Mouse (Mus musculus) midbrain, embryonic 13.5 days (tissue): Measurements from ENCODE around the gene Sfrp2. TPM values are rescaled to one million over a fixed set of nuclear protein-coding genes. Genes with fewer than 3 reads are reported as not detected.

ENCODE experiments used
- ATAC-seq: fragments of 200-750 bp; cut with Nextera tagmentation; 2 replicates; pipeline ENCODE4 v1.8.0; 2017; ENCODE audit warnings: mild to moderate bottlenecking, moderate TSS enrichment, moderate library complexity
- H3K27ac ChIP-seq: fragments of 300-500 bp; sonication (generic); 2 replicates; pipeline ENCODE4 v1.5.1; 2015; ENCODE audit warnings: inconsistent platforms, mild to moderate bottlenecking, moderate library complexity
- H3K27me3 ChIP-seq: fragments of 300-500 bp; sonication (generic); 2 replicates; pipeline ENCODE4 v1.6.1; 2015; ENCODE audit warnings: mild to moderate bottlenecking, inconsistent platforms
- H3K36me3 ChIP-seq: fragments of 300-500 bp; sonication (generic); 2 replicates; pipeline ENCODE4 v1.6.1; 2015; ENCODE audit warnings: mild to moderate bottlenecking, inconsistent platforms
- H3K4me1 ChIP-seq: fragments of 300-500 bp; sonication (generic); replicated peaks from 2 replicates; pipeline ENCODE4 v1.6.1; 2015; ENCODE audit warnings: inconsistent platforms
- H3K4me2 ChIP-seq: fragments of 300-500 bp; sonication (generic); replicated peaks from 2 replicates; pipeline ENCODE4 v1.6.1; 2015; ENCODE audit warnings: moderate library complexity, mild to moderate bottlenecking, inconsistent platforms
- H3K4me3 ChIP-seq: fragments of 300-500 bp; sonication (generic); replicated peaks from 2 replicates; pipeline ENCODE4 v1.5.1; 2015; ENCODE audit warnings: mild to moderate bottlenecking, inconsistent platforms
- H3K9ac ChIP-seq: fragments of 300-500 bp; sonication (generic); replicated peaks from 2 replicates; pipeline ENCODE4 v1.6.1; 2015; ENCODE audit warnings: mild to moderate bottlenecking, inconsistent platforms
- H3K9me3 ChIP-seq: fragments of 300-500 bp; sonication (generic); 2 replicates; pipeline ENCODE4 v1.6.1; 2016; ENCODE audit warnings: mild to moderate bottlenecking, inconsistent platforms
- WGBS: fragments of 180-500 bp; shearing (Covaris S2); methylation state at CpG from one replicate; pipeline ENCODE4 v1.1.7; 2015; 5-methylcytosine and 5-hydroxymethylcytosine counted together
- polyA plus RNA-seq: library from polyadenylated mRNA; unstranded; fragments of >200 nt; fragmentation: Nextera tagmentation; extraction: Ambion mirVana; gene quantifications from 2 replicates; pipeline ENCODE4 v1.2.1, GENCODE M21; 2015

The Sfrp2 gene
- polyA plus RNA-seq, 1 experiment from 2014 or later, result 35.7 TPM

DNA sequence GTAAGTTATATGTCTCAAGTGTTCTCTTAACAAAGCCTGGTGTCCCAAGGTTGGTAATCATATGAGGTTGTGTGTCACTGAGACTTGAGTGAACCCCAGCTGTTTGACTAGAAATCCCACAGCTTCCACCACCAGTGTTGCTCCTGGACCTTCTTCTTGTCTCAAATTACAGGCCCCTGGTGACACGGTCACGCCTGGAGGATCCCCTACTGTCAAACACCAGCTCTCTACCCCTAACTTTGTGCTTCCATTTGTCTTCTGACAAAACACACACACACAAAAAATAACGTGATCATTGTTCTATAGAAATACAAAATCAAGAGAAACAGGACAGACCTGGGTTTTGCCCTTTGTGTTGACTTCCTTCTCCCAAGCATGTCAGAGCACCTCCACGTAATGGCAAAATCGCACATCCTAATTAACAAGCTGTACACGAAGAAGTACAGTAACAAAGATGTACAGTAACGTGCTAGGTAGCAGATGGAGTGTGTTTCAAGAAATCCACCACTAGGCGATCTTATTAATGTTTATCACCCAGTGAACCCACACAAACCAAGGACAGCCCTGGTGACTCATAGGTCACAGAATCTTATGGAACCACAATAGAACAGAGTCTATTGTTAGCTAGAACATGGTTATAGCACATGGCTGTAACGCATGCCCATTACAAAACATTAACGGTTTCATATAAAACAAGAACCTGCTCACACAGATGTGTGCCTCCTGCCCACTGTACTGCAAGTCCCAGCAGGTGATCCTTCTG lies 15.5 kb downstream of the Sfrp2 start:
- H3K4me2 ChIP-seq, result no peak overlapping the region
- H3K27ac ChIP-seq, result no peak overlapping the region
- H3K9me3 ChIP-seq, result 0 out of 2 replicates have a peak, but pooled peaks cover 2% of the 10 kb centered on the region
- no peaks in the 10 kb centered on the region for H3K27me3 ChIP-seq
- 85% methylated on average over 10 of the region's 10 CpGs for WGBS
- peaks cover 13% of the 10 kb centered on the region for H3K4me1 ChIP-seq
- H3K36me3 ChIP-seq, result no peaks in the 10 kb centered on the region
- no peak overlapping the region for H3K9ac ChIP-seq
- H3K4me3 ChIP-seq, result no peak overlapping the region
- ATAC-seq, result no peak

DNA sequence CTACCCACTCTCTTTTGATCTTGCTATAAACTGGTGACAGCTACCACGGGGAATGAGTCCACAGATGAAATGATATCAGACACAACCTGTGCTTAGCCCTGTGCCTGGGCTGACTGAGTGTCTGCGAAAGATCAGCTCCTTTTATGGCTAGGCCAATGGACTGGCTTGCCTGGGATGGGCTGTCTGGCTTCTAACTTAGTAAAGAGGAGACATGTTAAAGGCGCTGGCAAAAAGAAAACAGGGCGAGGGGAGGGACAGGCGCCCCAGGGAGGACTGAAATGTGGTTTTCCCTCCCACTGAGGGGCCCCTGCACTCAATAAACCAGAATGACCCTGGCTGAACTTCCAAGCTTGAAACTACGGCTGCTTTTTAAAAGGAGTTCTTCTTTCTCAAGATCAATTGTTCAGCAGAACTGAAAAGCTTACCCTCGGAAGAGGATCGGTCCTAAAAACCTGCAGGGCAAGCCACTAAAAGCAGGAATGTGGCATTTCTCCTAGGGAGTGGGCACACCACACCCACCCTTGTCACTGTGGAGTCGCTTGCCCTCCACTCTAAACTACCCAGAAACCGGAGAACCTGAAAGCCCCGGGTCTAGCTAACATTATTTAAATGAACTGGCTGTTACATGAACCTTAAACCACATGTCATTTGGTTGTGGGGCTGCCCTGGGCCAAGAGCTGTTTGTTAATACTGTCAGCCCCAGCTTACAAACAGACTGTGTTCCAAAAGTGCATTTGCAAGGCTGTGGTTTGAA lies 17.8 kb downstream of the Sfrp2 start:
- H3K27me3 ChIP-seq, result peaks cover 13% of the 10 kb centered on the region
- no peaks in the 10 kb centered on the region for H3K36me3 ChIP-seq
- H3K4me1 ChIP-seq, result peaks cover 13% of the 10 kb centered on the region
- H3K4me2 ChIP-seq, result no peak overlapping the region
- no peak overlapping the region for H3K9ac ChIP-seq
- no peak overlapping the region for H3K4me3 ChIP-seq
- 11% methylated on average over 11 of the region's 11 CpGs for WGBS
- no peak overlapping the region for H3K27ac ChIP-seq
- 0 out of 2 replicates have a peak, but pooled peaks cover 3% of the 10 kb centered on the region for H3K9me3 ChIP-seq
- peak; percentile 55 for ATAC-seq

DNA sequence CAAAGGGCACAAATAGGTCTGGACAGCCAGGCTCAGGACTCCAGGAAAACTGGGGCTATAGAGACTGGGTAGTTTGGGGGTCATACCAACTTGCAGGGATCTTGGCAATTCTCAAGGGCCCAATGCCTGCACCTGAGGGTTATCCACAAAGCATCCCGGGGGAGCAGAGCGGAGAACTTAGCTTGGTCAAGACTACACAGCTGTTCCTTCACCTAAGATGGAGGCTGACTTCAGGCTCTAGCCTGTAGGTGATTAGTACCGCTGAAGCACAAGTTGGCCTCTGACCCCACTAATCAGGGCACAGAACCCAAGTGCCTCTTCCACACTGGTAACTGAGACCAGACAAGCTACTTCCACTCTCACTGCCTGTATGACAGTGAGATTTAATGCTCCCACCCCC lies 18.6 kb downstream of the Sfrp2 start:
- Histone ChIP-seq H3K9me3 (0 out of 2 replicates have a peak, but pooled peaks cover 3% of the 10 kb centered on the region), H3K4me3 (no peak overlapping the region), H3K4me1 (peaks cover 17% of the 10 kb centered on the region), H3K27ac (no peak overlapping the region), H3K4me2 (no peak overlapping the region), H3K27me3 (peaks cover 16% of the 10 kb centered on the region), H3K9ac (no peak overlapping the region), H3K36me3 (no peaks in the 10 kb centered on the region)
- 62% methylated on average over 3 of the region's 3 CpGs for WGBS
- ATAC-seq, result no peak

DNA sequence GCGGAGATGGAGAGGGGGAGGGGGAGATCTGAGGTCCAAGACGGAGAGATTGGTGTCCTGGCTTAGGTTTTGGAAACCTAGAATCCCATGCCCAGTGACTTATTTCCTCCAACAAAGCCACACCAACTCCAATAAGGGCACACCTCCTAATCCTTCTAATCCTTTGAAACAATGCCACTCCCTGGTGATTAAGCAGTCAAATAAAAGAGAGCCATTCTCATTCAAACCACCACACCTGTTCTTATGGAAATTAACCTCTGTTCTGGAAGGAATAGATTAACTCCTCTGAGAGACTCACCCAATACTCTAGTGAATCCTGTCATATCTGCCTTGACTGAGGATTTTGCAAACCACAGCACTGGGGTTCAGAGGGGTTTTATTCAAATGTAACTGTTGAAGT lies 21.0 kb downstream of the Sfrp2 start:
- Histone ChIP-seq H3K4me1 (peaks cover 17% of the 10 kb centered on the region), H3K27me3 (peaks cover 16% of the 10 kb centered on the region), H3K4me2 (no peak overlapping the region), H3K36me3 (no peaks in the 10 kb centered on the region), H3K27ac (no peak overlapping the region), H3K9ac (no peak overlapping the region), H3K4me3 (no peak overlapping the region), H3K9me3 (0 out of 2 replicates have a peak, but pooled peaks cover 3% of the 10 kb centered on the region)
- ATAC-seq, result no peak
- WGBS, result 23% methylated on average over 2 of the region's 2 CpGs

DNA sequence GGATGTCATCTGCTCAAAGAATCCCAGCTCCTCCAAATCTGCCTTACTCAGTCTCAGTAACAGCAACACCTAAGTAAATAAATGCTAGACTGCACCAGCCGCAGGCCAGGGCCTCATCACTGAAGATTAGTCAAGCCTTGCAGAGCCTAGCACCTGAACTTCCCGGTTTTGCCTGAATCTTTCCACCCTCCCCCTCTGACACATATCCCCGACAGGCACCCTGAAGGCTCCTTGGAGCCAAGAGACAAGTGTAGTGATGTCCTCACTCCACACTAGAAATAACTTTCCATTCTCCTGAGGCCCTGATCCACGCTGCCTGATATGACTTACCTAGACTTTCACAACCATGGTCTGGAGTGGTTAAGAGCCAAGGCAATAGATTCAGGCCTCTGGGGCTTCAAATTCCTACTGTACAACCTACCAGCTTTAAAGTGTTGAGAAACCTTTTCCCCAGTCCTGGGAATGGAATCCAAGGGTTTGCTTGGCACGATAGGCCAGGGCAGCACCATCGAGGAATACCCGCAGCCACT lies 21.7 kb downstream of the Sfrp2 start:
- Histone ChIP-seq H3K36me3 (no peaks in the 10 kb centered on the region), H3K27me3 (peaks cover 16% of the 10 kb centered on the region), H3K4me3 (no peak overlapping the region), H3K4me2 (no peak overlapping the region), H3K4me1 (peaks cover 17% of the 10 kb centered on the region), H3K9me3 (0 out of 2 replicates have a peak, but pooled peaks cover 3% of the 10 kb centered on the region), H3K27ac (no peak overlapping the region), H3K9ac (no peak overlapping the region)
- ATAC-seq, result no peak
- WGBS, result 84% methylated on average over 7 of the region's 7 CpGs

DNA sequence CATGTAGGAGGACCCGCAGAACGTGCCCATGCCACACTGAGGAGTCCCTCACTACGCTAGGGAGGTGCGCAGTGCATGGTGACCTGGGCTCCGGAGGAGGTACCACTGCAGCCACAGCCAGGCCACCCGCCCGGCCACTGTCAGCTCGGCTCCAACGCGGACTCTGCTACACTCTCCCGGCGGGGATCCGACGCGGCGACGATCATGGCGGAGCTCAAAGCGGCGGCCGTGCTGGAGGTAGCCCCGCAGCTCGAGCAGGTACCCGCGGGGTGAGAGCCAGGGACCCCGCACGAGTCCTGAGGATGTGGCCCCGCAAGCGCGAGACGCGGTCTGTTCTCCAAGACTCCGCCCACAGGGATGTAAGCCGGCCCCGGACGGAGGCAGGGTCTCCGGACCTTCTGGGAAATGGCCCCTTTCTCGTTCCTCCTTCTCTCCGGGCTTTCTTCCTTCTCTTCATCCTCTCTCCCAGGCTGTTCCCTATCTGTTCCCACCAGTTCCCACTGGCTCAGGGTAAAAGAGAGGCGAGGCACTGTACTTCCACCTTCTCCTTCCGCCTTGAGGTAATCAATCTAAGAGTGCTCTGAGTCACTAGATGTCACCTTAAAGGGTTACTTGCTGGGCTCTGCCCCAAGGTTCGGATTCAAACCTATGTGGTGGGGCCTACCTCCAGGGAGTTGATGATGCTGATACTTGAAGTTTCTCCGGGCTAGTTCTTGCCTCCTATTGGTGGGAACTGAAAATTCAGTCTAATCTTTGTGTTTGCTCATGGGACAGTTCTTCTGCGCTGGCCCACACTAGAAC lies 23.7 kb downstream of the Sfrp2 start:
- peaks cover 16% of the 10 kb centered on the region for H3K27me3 ChIP-seq
- H3K9me3 ChIP-seq, result 0 out of 2 replicates have a peak, but pooled peaks cover 3% of the 10 kb centered on the region
- peak overlapping the region; percentile 80 for H3K4me2 ChIP-seq
- WGBS, result 3% methylated on average over 44 of the region's 44 CpGs
- peaks cover 3% of the 10 kb centered on the region; the same call in 1 of the 2 replicates for H3K4me1 ChIP-seq
- no peaks in the 10 kb centered on the region for H3K36me3 ChIP-seq
- ATAC-seq, result peak; percentile 84
- H3K27ac ChIP-seq, result no peak overlapping the region
- H3K9ac ChIP-seq, result peak overlapping the region; percentile 75
- H3K4me3 ChIP-seq, result peak overlapping the region; percentile 68

DNA sequence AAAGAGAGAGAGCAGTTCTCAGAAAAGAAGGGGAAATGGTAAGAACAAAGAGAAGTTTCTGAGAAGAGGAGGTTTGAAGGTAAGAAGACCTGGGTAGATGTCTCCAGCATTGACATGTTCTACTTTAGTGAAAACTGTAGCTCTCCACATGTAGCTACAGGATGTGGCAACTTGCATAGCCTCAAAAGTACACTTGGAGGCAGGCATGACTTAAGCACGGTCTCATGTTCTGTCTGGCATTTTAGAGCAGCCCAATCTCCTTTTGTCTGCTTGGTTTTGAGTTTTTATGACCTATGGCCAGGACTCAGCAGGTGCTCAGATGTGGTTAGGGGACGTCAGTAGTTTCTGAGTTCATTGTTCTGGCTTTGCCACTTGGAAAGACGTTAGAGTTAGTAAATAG lies 25.3 kb downstream of the Sfrp2 start:
- peaks cover 3% of the 10 kb centered on the region; the same call in 1 of the 2 replicates for H3K4me1 ChIP-seq
- no peak overlapping the region for H3K27ac ChIP-seq
- 57% methylated on average over 3 of the region's 3 CpGs for WGBS
- no peaks in the 10 kb centered on the region for H3K36me3 ChIP-seq
- no peak overlapping the region for H3K4me3 ChIP-seq
- H3K9me3 ChIP-seq, result 0 out of 2 replicates have a peak, but pooled peaks cover 3% of the 10 kb centered on the region
- ATAC-seq, result no peak
- H3K4me2 ChIP-seq, result no peak overlapping the region
- no peak overlapping the region for H3K9ac ChIP-seq
- peaks cover 16% of the 10 kb centered on the region for H3K27me3 ChIP-seq

DNA sequence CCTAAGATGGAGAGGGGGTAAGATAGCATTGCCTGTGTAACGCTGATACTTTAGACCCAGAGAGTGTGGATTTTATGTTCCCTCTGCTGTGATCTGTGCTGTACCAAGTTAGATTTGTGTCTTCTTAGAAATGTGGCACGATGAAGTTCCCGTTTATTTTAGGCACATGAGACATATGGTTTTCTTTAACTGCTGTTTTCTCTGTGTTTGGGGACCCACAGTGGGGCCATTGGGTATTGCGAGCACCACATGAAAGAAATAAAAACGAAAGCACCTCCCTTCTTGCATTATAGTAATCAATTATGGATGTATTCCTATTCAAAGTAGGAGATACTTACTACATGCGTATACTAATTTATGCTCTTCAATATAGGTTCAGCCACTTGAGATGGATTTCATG lies 31.0 kb downstream of the Sfrp2 start:
- H3K27ac ChIP-seq, result no peak overlapping the region
- no peak overlapping the region for H3K4me2 ChIP-seq
- H3K9me3 ChIP-seq, result peaks cover 6% of the 10 kb centered on the region; the same call in 1 of the 2 replicates
- no peaks in the 10 kb centered on the region for H3K4me1 ChIP-seq
- no peak overlapping the region for H3K9ac ChIP-seq
- no peak overlapping the region for H3K4me3 ChIP-seq
- H3K36me3 ChIP-seq, result no peaks in the 10 kb centered on the region
- 82% methylated on average over 6 of the region's 6 CpGs for WGBS
- no peaks in the 10 kb centered on the region for H3K27me3 ChIP-seq
- ATAC-seq, result no peak

DNA sequence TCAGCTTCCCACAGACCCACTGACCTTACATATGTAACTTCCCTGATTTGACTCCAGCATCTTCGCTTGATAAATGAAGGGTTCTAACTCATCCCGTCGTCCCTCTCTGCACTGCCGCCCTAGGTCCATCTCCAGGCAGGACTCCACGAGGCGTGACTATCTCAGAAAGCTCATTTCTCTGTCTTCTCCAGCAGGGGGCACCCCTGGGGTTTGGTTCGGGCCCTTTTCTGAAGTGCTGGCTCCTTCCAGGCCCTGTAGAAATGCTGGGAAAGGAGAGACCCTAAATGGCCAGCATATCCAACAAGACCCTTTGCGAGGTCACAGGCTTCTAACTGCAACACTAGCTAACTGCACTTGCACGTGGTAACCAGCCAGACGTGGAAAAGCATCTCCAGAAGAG lies 31.7 kb downstream of the Sfrp2 start:
- 6% methylated on average over 10 of the region's 10 CpGs for WGBS
- Histone ChIP-seq H3K4me2 (no peak overlapping the region), H3K4me3 (no peak overlapping the region), H3K9ac (no peak overlapping the region), H3K27ac (no peak overlapping the region), H3K4me1 (no peaks in the 10 kb centered on the region), H3K9me3 (peaks cover 7% of the 10 kb centered on the region; the same call in 1 of the 2 replicates), H3K27me3 (no peaks in the 10 kb centered on the region), H3K36me3 (no peaks in the 10 kb centered on the region)
- ATAC-seq, result peak; percentile 63

DNA sequence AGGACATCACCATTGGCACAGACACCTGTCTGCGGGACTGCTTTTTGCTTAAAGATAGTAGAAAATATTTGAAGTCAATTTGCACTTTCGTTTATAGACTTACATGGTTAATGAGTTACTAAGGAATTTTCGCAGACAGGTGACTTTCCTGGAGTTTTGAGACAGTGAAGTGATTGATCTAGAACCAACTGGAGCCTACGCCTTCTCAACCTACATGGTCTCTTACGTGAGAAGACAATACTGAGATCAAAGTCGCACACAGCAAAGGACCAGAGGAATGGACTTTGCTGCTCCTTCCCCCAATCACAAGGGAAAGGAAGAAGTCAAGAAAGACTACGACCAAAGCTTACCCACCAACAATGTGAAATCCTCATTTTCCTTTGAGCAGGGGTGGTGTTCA lies 33.4 kb downstream of the Sfrp2 start:
- ATAC-seq, result no peak
- no peak overlapping the region for H3K9ac ChIP-seq
- no peaks in the 10 kb centered on the region for H3K36me3 ChIP-seq
- peaks cover 7% of the 10 kb centered on the region; the same call in 1 of the 2 replicates for H3K9me3 ChIP-seq
- no peak overlapping the region for H3K4me3 ChIP-seq
- H3K27me3 ChIP-seq, result no peaks in the 10 kb centered on the region
- no peak overlapping the region for H3K4me2 ChIP-seq
- no peaks in the 10 kb centered on the region for H3K4me1 ChIP-seq
- WGBS, result 94% methylated on average over 7 of the region's 7 CpGs
- H3K27ac ChIP-seq, result no peak overlapping the region

DNA sequence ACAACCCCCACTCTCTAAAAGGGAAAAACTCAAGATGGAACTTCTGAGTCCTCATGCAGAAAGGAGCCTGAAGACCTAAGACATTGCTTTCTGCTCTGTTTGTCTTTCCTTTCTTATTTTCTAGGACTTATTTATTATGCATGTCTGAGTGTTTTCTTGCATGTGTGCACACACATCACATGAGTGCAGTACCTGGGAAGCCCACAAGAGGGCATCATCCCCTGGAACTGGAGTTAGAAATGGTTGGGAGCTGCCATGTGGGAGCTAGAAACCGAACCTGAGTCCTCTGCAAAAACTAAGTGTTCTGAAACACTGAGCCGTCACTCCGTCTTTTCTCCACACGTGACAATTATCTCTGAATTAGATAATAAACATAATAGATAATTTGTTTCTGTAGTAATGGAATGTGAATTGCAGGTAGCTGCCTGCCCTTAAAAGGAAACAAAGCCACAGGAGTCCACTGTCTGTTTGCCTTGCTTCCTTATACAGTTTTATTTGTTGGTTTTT lies 35.6 kb downstream of the Sfrp2 start:
- Histone ChIP-seq H3K27me3 (no peaks in the 10 kb centered on the region), H3K9ac (no peak overlapping the region), H3K27ac (no peak overlapping the region), H3K4me2 (no peak overlapping the region), H3K4me3 (no peak overlapping the region), H3K36me3 (no peaks in the 10 kb centered on the region), H3K4me1 (no peaks in the 10 kb centered on the region), H3K9me3 (peaks cover 7% of the 10 kb centered on the region; the same call in 1 of the 2 replicates)
- 97% methylated on average over 4 of the region's 4 CpGs for WGBS
- ATAC-seq, result no peak
